Mouse (Mus musculus) CD4-positive, CD25-positive, alpha-beta regulatory T cell (primary cell): ENCODE results near the gene Tmem254c. TPM values are rescaled to one million over a fixed set of nuclear protein-coding genes. Genes with fewer than 3 reads are reported as not detected.

Source experiments
- polyA plus RNA-seq: library from polyadenylated mRNA; unstranded; fragments of 100-300 nt; shearing (Covaris generic); gene quantifications from one replicate; pipeline ENCODE4 v1.2.1, GENCODE M21; 2017

The Tmem254c gene
- polyA plus RNA-seq: 189 TPM

DNA sequence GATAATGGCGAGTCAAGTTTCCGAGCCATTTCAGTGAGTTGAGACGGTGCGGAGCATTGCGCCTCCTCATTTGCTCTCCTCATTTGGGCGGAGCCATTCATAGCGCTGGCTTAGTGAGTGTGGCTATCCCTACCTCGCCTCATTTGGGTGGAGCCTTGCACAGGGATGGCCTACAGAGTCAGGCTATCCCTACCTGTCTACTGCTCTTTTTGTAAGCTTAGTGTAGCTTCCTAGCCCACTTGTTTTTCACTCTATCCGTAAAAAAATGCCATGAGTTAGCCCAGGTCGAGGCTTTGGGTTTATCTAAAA, at the start of gene Tmem254c:
Gene Tmem254c, minus strand, starts transcription at position 31 of the 309 bp plus-strand sequence.

DNA sequence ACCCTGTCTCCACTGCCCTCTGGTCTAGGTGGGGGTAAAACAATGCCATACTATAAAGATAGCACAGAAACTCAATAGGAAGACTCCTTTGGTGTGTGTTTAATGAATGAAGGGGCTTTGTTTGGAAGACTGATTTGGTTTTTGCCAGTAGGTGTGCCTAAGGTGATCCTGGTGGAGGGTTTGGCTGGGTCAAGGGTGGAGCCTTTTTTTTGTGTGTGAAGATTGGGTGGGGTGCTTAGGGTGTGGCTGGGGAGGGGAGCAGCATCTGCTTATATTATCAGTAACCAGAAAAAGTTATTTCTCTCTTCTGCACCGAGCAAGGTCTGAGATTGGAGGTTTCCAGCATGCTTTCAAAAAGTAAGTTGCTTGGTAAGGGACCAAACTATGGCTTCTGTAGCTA, 14.8 kb upstream of the Tmem254c start, which contains the start of gene Cphx3:
Gene Cphx3, plus strand, starts transcription at position 301 of the 400 bp plus-strand sequence.

DNA sequence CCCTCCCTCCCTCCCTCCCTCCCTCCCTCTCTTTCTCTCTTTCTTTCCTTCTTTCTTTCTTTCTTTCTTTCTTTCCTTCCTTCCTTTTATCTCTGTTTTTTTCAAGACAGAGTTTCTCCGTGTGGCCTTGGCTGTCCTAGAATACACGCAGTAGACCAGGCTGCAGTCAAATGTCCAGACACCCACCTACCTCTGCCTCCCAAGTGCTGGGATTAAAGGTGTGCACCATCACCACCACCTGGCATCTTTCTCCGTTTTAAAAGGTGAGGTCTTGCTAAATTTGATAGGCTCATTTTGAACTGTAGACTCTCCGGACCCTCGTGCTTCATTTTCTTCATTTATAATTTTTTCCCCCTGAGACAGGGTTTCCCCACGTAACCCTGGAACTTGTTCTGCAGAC, 14.1 kb upstream of the Tmem254c start, which contains the start of gene Cphx2:
Gene Cphx2, plus strand, starts transcription at position 301 of the 400 bp plus-strand sequence.

GRCm38 (mm10) chr14:26042611-26043010, 24.5 kb downstream of the Tmem254c start, which contains the start of gene Gm9780:
Gene Gm9780, minus strand, starts transcription at chr14:26042711.

Other genes with a start within 250 kb of the Tmem254c start
- 57.1 TPM for gene Anxa11, start 225.2 kb downstream of the Tmem254c start, polyA plus RNA-seq
- not detected for gene Plac9a, start 164.3 kb downstream of the Tmem254c start, polyA plus RNA-seq
- 13.3 TPM for gene Tmem254a, start 139.7 kb downstream of the Tmem254c start, polyA plus RNA-seq
- not detected for gene Cphx1, start 129.1 kb downstream of the Tmem254c start, polyA plus RNA-seq
- 0.23 TPM for gene Duxbl1, start 88.8 kb downstream of the Tmem254c start, polyA plus RNA-seq
- not detected for gene Gm9780, start 24.6 kb downstream of the Tmem254c start, polyA plus RNA-seq
- gene Cphx2, start 14.2 kb upstream of the Tmem254c start, polyA plus RNA-seq: not detected
- not detected for gene Cphx3, start 14.9 kb upstream of the Tmem254c start, polyA plus RNA-seq
- not detected for gene Duxbl2, start 51.0 kb upstream of the Tmem254c start, polyA plus RNA-seq
- 0.29 TPM for gene Plac9b, start 115.1 kb upstream of the Tmem254c start, polyA plus RNA-seq
- 60.8 TPM for gene Tmem254b, start 139.7 kb upstream of the Tmem254c start, polyA plus RNA-seq
- gene Duxbl3, start 190.6 kb upstream of the Tmem254c start, polyA plus RNA-seq: not detected